Mouse (Mus musculus): ENCODE measurements around the gene Mettl21c.
"Not testable (repeated sequence)": the region's sequence is repeated elsewhere in the genome, so short reads cannot be mapped to it uniquely, and the experiment has no call there.

The Mettl21c gene

GRCm38 (mm10) chr1:44019934-44020333, at the start of gene Mettl21c:
Gene Mettl21c (minus strand): TSS chr1:44020034.
- DNase-seq (ENCODE audit: low spot score): no peak

- DNase-seq (ENCODE audit: low spot score): peak; percentile 74
Observed at GRCm38 (mm10) chr1:44064625-44065024, 44.8 kb upstream of the Mettl21c start.

DNA sequence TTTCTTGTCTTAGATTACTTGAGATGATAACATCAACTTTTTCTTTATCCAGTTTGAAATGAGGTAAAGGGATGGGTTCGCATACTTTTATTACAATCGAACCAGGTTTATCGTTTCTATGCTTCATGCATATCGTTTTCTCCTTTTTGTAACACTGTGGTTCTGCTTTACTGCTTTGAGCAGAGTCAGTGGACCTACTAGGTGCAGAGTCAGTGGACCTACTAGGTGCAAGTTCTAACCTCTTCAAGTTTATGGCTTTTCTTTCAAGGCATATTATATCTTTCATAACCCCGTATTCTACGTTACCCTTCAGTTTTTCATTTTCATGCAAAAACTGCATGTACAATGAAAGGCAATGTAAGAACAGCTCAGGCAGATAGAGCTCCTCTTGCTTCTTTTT, 43.6 kb upstream of the Mettl21c start:
- no peak for DNase-seq (ENCODE audit: low spot score)

DNA sequence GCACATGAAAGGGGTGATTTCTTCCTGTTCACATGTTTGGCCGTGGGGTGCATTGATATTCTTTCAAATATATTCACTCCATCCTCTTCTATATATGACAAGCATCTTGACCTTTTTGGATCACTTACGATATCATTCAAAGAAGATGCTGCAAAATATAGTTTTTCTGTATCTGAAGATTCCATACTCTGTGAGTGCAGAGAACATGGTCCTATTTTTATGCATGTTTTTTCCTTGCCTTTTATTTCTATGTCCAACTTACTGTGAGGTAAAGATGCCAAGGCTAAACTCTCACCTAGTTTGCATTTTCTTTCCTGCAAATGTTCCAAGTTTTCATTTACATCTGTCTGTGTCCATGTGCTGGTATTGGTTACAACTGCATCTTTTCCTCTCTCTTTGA, 42.0 kb upstream of the Mettl21c start, which contains the start of gene Gm8251:
Gene Gm8251 (minus strand): TSS at position 101 of the 400 bp plus-strand sequence.
- DNase-seq (ENCODE audit: low spot score): no peak

- no peak for DNase-seq (ENCODE audit: low spot score)
Observed at GRCm38 (mm10) chr1:44057805-44058204, 38.0 kb upstream of the Mettl21c start.

- DNase-seq (ENCODE audit: low spot score): no peak
Observed at GRCm38 (mm10) chr1:44046556-44046955, 26.7 kb upstream of the Mettl21c start.

- not testable (repeated sequence) for DNase-seq (ENCODE audit: low spot score)
Observed at GRCm38 (mm10) chr1:44045689-44046088, 25.9 kb upstream of the Mettl21c start.

DNA sequence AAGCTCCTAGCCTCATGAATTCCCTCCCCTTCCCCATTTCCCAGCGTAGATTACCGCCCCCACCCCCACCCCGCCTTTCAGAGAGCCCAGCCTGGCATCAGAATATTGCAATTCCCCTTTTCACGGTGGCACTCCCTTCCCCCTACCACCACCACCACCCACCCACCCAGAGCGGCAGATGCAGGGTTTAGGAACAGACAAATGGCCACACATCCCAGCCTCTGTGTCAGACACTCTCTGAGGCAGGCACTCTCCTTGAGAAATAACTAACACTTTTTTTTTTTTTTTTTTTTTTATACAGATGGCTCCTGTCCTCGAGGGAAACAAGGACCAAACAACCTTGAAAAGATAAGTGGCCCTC, 22.7 kb upstream of the Mettl21c start:
- no peak for DNase-seq (ENCODE audit: low spot score)

DNA sequence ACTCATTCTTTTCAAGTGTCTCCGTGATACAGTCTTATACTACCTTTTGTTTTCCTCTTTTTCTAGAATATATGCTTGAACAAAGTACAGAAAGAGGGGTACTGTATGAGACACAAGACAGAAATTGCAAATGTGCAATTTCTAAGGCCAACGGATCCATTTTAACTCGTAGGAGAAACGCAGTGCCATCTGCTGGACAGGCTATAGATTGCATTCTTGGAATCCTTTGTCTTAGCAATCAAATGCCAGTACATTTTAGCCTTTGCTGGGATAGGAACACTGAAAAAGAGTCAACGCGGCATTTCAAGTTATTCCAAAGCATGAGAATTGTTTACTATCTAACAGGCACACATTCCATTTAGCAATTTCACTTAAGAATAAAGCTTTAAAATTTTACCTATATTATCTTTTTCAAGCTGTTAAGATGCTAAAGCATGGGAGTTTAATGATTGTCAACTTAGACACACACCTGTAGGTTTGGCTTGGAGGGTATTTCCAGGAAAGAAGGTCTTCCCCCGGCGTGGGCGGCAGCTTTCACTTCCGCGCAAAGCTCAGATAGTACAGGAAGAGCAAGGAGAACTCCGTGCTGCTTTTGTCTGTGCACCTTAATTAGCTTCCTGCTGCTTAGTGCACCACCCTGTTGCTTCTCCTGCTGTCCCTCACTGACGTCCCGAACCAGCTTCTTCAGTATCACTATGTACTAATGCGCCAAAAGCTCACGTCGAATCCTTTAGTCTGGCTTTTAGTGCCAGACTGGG, 22.1 kb upstream of the Mettl21c start:
- DNase-seq (ENCODE audit: low spot score): peak; percentile 86

DNA sequence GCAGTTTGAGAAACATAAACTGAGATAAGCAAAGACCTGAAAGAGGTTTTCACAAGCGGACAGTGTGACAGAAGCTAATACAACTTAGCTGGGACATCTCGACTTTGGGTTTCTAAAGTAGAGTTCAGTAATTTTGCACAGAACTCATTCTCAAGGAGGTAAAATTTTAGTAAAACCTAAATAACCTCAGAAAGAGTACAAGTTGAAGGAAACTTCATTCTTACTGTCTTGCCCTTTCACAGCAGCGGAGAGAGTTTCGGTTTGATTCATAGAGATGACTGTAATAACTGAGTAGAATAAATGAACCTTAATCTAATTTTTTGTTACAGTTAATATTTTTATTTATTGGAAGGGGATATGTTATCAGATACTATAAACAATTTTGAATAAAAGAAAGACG, 13.1 kb upstream of the Mettl21c start:
- no peak for DNase-seq (ENCODE audit: low spot score)

DNA sequence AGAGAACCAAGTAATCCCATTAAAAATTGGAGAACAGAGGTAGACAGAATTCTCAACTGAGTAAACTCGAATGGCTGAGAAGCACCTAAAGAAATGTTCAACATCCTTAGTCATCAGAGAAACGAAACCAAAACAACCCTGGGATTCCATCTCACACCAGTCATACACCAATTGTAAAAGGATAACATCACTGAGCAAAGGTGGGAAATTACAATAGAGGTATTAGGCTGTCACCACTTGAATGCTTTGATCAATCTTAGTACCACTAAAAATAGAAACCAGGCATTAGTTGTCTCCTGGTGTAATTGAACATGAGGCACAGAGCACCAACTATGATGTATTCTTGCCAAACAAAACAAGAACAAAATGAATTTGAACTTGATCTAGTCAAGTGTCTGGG, 12.4 kb upstream of the Mettl21c start:
- DNase-seq (ENCODE audit: low spot score): no peak

- no peak for DNase-seq (ENCODE audit: low spot score)
Observed at GRCm38 (mm10) chr1:44027651-44028050, 7.8 kb upstream of the Mettl21c start.

GRCm38 (mm10) chr1:44022656-44023055, 2.8 kb upstream of the Mettl21c start:
- no peak for DNase-seq (ENCODE audit: low spot score)

- no peak for DNase-seq (ENCODE audit: low spot score)
Observed at GRCm38 (mm10) chr1:44015556-44015955, 4.3 kb downstream of the Mettl21c start.

DNA sequence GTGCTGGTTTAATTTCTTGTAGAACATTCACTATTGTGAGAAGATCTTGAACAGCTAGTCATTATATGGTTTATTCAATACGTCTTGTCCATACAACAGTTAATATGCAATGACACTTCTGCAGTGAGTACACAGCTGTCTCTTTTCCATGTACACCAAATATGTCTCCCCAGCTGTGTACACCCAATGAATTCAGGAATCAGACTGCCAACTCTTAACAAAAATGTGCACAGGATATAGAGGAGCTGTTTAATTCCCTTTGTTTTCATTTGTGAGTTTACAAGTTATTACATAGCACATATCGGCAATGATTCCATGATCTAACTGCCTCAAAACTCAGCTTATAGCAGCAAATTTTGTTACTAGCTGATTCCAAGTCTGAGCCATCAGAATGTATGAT, 15.3 kb downstream of the Mettl21c start:
- no peak for DNase-seq (ENCODE audit: low spot score)

- no peak for DNase-seq (ENCODE audit: low spot score)
Observed at GRCm38 (mm10) chr1:43996914-43997589, 22.8 kb downstream of the Mettl21c start.

DNA sequence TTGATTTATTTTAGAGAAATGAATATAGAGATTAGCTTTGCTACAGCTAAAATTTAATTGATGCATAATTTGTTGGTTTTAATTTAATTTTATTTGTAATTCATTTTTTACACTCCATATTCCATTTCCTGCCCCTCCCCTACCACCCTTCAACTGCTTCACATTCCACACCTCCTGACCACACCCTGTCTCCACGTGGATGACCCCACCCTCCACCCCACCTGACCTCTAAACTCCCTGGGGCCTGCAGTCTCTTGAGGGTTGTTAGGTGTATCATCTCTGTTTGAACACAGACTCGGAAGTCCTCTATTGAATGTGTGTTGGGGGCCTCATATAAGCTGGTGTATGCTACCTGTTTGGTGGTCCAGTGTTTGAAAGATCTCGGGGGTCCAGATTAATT, 48.7 kb downstream of the Mettl21c start:
- DNase-seq (ENCODE audit: low spot score): no peak

GRCm38 (mm10) chr1:43969361-43969760, 50.5 kb downstream of the Mettl21c start:
- no peak for DNase-seq (ENCODE audit: low spot score)

DNA sequence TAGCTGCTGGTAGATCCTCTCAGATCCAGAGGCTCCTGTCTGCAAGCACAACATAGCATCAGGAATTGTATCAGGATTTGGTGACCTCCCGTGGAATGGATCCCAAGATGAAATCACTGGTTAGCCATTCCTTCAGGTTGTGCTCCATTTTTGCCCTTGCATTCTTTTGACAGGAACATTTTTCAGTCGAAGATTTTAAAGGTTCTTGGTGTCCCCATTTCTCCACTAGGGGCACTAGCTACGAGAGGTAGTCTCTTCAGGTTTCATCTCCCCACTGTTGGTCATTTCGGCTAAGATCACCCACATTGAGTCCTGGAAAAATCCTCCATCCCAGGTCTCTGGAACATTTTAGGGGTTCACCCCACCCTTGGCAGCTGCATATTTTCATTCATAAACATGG, 53.1 kb downstream of the Mettl21c start:
- DNase-seq (ENCODE audit: low spot score): peak; percentile 24

- DNase-seq (ENCODE audit: low spot score): no peak
Observed at GRCm38 (mm10) chr1:43964381-43964780, 55.5 kb downstream of the Mettl21c start.

All from retina, embryonic 14.5 days (tissue).